Comparison of ENCODE assay signal across 1 mouse cellular context in the genomic region with DNA sequence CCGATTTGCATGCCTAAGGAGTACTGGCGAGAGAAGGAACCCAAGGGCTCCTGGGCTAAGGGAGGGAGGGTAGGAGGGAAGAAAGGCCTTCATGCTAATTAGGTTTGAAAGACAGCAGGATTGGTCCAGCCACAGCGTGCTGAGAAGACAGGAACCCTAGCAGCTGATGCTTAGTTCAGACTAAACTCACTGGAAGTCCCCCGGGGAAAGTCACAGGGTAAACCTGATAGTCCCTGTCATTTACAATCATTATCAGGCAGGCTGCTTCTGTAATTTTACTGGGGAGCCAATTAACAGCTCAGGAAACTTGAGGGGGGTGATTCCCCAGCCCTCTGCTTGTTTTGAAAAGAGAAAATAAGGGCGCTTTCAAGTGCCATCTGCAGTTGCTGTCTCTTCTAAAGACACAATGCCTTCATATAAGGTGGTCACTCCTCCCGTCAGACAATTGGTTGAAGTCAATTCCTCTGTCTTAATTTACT.
TF ChIP-seq lines count a peak whose summit lies in the region.

No protein-coding gene starts in this region.

TF ChIP-seq in CH12.LX, 34 proteins besides CTCF, POLR2A, EP300 and RAD21 (continued from another document):
- no peak for TF ChIP-seq UBTF (IDR thresholded peaks at IDR 0.05; ENCODE audit: low read depth, low read length)
- TF ChIP-seq USF1 (IDR thresholded peaks at IDR 0.05; ENCODE audit: low read depth, low read length), result no peak
- TF ChIP-seq RCOR1 (conservative IDR thresholded peaks at IDR 0.05; ENCODE audit: low read depth, low read length), result peak; percentile 87
- peak; percentile 62; the same call in 1 of the 2 replicates for TF ChIP-seq IRF4 (IDR thresholded peaks at IDR 0.05; ENCODE audit: low read depth, low read length)
- no peak for TF ChIP-seq HCFC1 (IDR thresholded peaks at IDR 0.05; ENCODE audit: low read depth, low read length)
- no peak for TF ChIP-seq ZC3H11A (IDR thresholded peaks at IDR 0.05; ENCODE audit: low read depth, low read length)
- no peak for TF ChIP-seq GABPA (IDR thresholded peaks at IDR 0.05; ENCODE audit: insufficient replicate concordance, low read depth, low read length)
- no peak for TF ChIP-seq JUN (IDR thresholded peaks at IDR 0.05; ENCODE audit: insufficient read depth, low read depth, low read length)
- TF ChIP-seq PAX5 (IDR thresholded peaks at IDR 0.05; ENCODE audit: low read length), result no peak
- TF ChIP-seq MEF2A (IDR thresholded peaks at IDR 0.05; ENCODE audit: borderline replicate concordance, low read depth, low read length), result peak; percentile 41
